Mouse (Mus musculus) G1E (cell line): ENCODE results near the gene 4930432K21Rik. TPM values are rescaled to one million over a fixed set of nuclear protein-coding genes. Genes with fewer than 3 reads are reported as not detected.

Experiments used
- ATAC-seq: 2 replicates; pipeline ENCODE4 v1.8.0; 2016; ENCODE audit warnings: mild to moderate bottlenecking; ENCODE audit not compliant: insufficient number of reproducible peaks, poor library complexity, low FRiP score, severe bottlenecking; ENCODE audit errors: extremely low read depth
- DNase-seq: peaks from one replicate; pipeline ENCODE4 v3.0.0; 2012; ENCODE audit warnings: low spot score
- H3K27me3 ChIP-seq: 2 replicates; pipeline ENCODE4 v1.6.1; 2012; ENCODE audit warnings: mild to moderate bottlenecking, low read length, inconsistent platforms; ENCODE audit not compliant: insufficient read depth
- H3K36me3 ChIP-seq: replicated peaks from 2 replicates; pipeline ENCODE3; 2012; ENCODE audit warnings: mild to moderate bottlenecking, inconsistent platforms
- H3K4me1 ChIP-seq: 2 replicates; pipeline ENCODE4 v1.6.1; 2012; ENCODE audit warnings: low read depth, low read length, inconsistent platforms, mixed read lengths; ENCODE audit not compliant: insufficient read depth
- H3K4me3 ChIP-seq: 2 replicates; pipeline ENCODE4 v1.5.1; 2012; ENCODE audit warnings: low read depth, mild to moderate bottlenecking, inconsistent platforms, low read length, moderate library complexity, mixed read lengths
- H3K9me3 ChIP-seq: replicated peaks from 2 replicates; pipeline ENCODE4 v1.6.1; 2012; ENCODE audit warnings: inconsistent platforms
- CTCF ChIP-seq: IDR thresholded peaks from 2 replicates; pipeline ENCODE4 v1.5.1; 2012; ENCODE audit warnings: low read depth, low read length, inconsistent platforms, mixed read lengths
- GATA1 ChIP-seq: IDR thresholded peaks from 2 replicates; pipeline ENCODE4 v1.6.1; 2012; ENCODE audit warnings: borderline replicate concordance, low read length, inconsistent platforms, mixed read lengths
- GATA2 ChIP-seq: IDR thresholded peaks from 2 replicates; pipeline ENCODE4 v1.6.1; 2012; ENCODE audit warnings: low read depth, low read length, inconsistent platforms, borderline replicate concordance
- POLR2AphosphoS5 ChIP-seq: IDR thresholded peaks from 2 replicates; pipeline ENCODE4 v1.6.1; 2012; ENCODE audit warnings: low read depth, low read length, inconsistent platforms; ENCODE audit not compliant: insufficient replicate concordance
- TAL1 ChIP-seq: conservative IDR thresholded peaks from 2 replicates; pipeline ENCODE4 v1.6.1; 2012; ENCODE audit warnings: low read depth, low read length, inconsistent platforms, mixed read lengths
- polyA plus RNA-seq: library from polyadenylated mRNA; stranded (reverse); fragments of >175 nt; gene quantifications from 2 replicates; pipeline ENCODE4 v1.2.3, GENCODE M21; 2012
- total RNA-seq, 2 experiments: library from RNA; stranded (forward) in 1 of 2; stranded (reverse) in 1 of 2; fragments of 200-1000 nt in 1 of 2; fragments of >200 nt in 1 of 2; fragmentation: Nextera tagmentation in 1 of 2; gene quantifications; 2 replicates each; pipeline ENCODE4 v1.2.3; 2014 to 2017

4930432K21Rik gene
- total and polyA plus RNA-seq, 3 experiments: 0.08 to 0.55 TPM; not detected in 1

GRCm38 (mm10) chr8:84182833-84183232 lies 35.0 kb downstream of the 4930432K21Rik start:
- no peaks in the 10 kb centered on the region for H3K9me3 ChIP-seq
- TF ChIP-seq TAL1: no peak
- no peak for TF ChIP-seq GATA2
- H3K4me1 ChIP-seq: peaks cover 23% of the 10 kb centered on the region
- H3K4me3 ChIP-seq: no peak overlapping the region
- ATAC-seq (no peak), DNase-seq (no peak)
- H3K36me3 ChIP-seq: no peaks in the 10 kb centered on the region
- H3K27me3 ChIP-seq: peaks cover 41% of the 10 kb centered on the region

GRCm38 (mm10) chr8:84183261-84184084 lies 35.6 kb downstream of the 4930432K21Rik start:
- Histone ChIP-seq H3K4me3 (no peak overlapping the region), H3K4me1 (peaks cover 23% of the 10 kb centered on the region), H3K36me3 (no peaks in the 10 kb centered on the region), H3K9me3 (no peaks in the 10 kb centered on the region), H3K27me3 (peaks cover 35% of the 10 kb centered on the region)
- DNase-seq (no peak), ATAC-seq (no peak)
- no peak for TF ChIP-seq POLR2AphosphoS5
- no peak for TF ChIP-seq GATA2
- TF ChIP-seq CTCF: no peak
- TF ChIP-seq GATA1: no peak

GRCm38 (mm10) chr8:84184085-84185043 lies 36.5 kb downstream of the 4930432K21Rik start:
- Histone ChIP-seq H3K4me1 (peaks cover 27% of the 10 kb centered on the region), H3K4me3 (no peak overlapping the region), H3K27me3 (peaks cover 35% of the 10 kb centered on the region), H3K9me3 (no peaks in the 10 kb centered on the region), H3K36me3 (no peaks in the 10 kb centered on the region)
- no peak for DNase-seq
- ATAC-seq: no peak
- TF ChIP-seq GATA1 (no peak), GATA2 (no peak), POLR2AphosphoS5 (no peak), CTCF (no peak), TAL1 (no peak)

- DNase-seq: no peak
- Histone ChIP-seq H3K27me3 (peaks cover 34% of the 10 kb centered on the region), H3K4me1 (peaks cover 27% of the 10 kb centered on the region), H3K9me3 (no peaks in the 10 kb centered on the region), H3K36me3 (no peaks in the 10 kb centered on the region), H3K4me3 (no peak within 1 kb of the TSS)
- TF ChIP-seq TAL1 (no peak), GATA2 (no peak), GATA1 (no peak), CTCF (no peak), POLR2AphosphoS5 (no peak)
- ATAC-seq: no peak
Measured at GRCm38 (mm10) chr8:84185117-84185516, 37.3 kb downstream of the 4930432K21Rik start, which contains the start of gene Nanos3. Gene Nanos3, minus strand, starts transcription at chr8:84185217.

GRCm38 (mm10) chr8:84186547-84186946 lies 38.7 kb downstream of the 4930432K21Rik start:
- Histone ChIP-seq H3K27me3 (peaks cover 23% of the 10 kb centered on the region), H3K9me3 (no peaks in the 10 kb centered on the region), H3K4me3 (no peak overlapping the region; the same call in 1 of the 2 replicates), H3K4me1 (peaks cover 22% of the 10 kb centered on the region), H3K36me3 (no peaks in the 10 kb centered on the region)
- TF ChIP-seq CTCF: peak; percentile 78
- TF ChIP-seq TAL1: no peak
- peak; percentile 68 for DNase-seq
- ATAC-seq: 0 out of 2 replicates have a peak, but pooled peaks have one; percentile 28

- H3K4me1 ChIP-seq: peaks cover 29% of the 10 kb centered on the region
- peaks cover 23% of the 10 kb centered on the region for H3K27me3 ChIP-seq
Measured at GRCm38 (mm10) chr8:84187065-84187755, 39.4 kb downstream of the 4930432K21Rik start.

More at GRCm38 (mm10) chr8:84187065-84187755, 39.4 kb downstream of the 4930432K21Rik start:
- DNase-seq: peak; percentile 40
- H3K9me3 ChIP-seq: no peaks in the 10 kb centered on the region
- H3K36me3 ChIP-seq: no peaks in the 10 kb centered on the region
- no peak for ATAC-seq
- TF ChIP-seq GATA2 (no peak), CTCF (peak; percentile 47), TAL1 (no peak), GATA1 (no peak)
- H3K4me3 ChIP-seq: no peak overlapping the region; the same call in 1 of the 2 replicates
